Mouse (Mus musculus) forebrain, embryonic 10.5 days (tissue): ENCODE results near the gene Cryba2. TPM values are rescaled to one million over a fixed set of nuclear protein-coding genes. Genes with fewer than 3 reads are reported as not detected.

ENCODE experiments used
- DNase-seq: peaks from one replicate; pipeline ENCODE4 v3.0.0-alpha.2; 2017; ENCODE audit warnings: low spot score; ENCODE audit errors: extremely low spot score
- H3K27ac ChIP-seq: fragments of 300-500 bp; sonication (generic); 2 replicates; pipeline ENCODE4 v1.5.1; 2016; ENCODE audit warnings: mild to moderate bottlenecking
- H3K27me3 ChIP-seq: fragments of 300-500 bp; sonication (generic); 2 replicates; pipeline ENCODE4 v1.6.1; 2016; ENCODE audit warnings: mild to moderate bottlenecking; ENCODE audit not compliant: poor library complexity, severe bottlenecking
- H3K36me3 ChIP-seq: fragments of 300-500 bp; sonication (generic); replicated peaks from 2 replicates; pipeline ENCODE4 v1.6.1; 2016; ENCODE audit warnings: mild to moderate bottlenecking, moderate library complexity
- H3K4me1 ChIP-seq: fragments of 300-500 bp; sonication (generic); 2 replicates; pipeline ENCODE4 v1.6.1; 2016
- H3K4me3 ChIP-seq: fragments of 300-500 bp; sonication (generic); 2 replicates; pipeline ENCODE4 v1.5.1; 2016; ENCODE audit warnings: mild to moderate bottlenecking, moderate library complexity
- H3K9me3 ChIP-seq: fragments of 300-500 bp; sonication (generic); 2 replicates; pipeline ENCODE4 v1.6.1; 2016; ENCODE audit warnings: mild to moderate bottlenecking, moderate library complexity
- WGBS: fragments of 180-500 bp; shearing (Covaris S2); methylation state at CpG from one replicate; pipeline ENCODE4 v1.1.7; 2016; 5-methylcytosine and 5-hydroxymethylcytosine counted together
- polyA plus RNA-seq: library from polyadenylated mRNA; unstranded; fragments of >200 nt; fragmentation: Nextera tagmentation; extraction: Ambion mirVana; gene quantifications from 2 replicates; pipeline ENCODE4 v1.2.1, GENCODE M21; 2016

The Cryba2 gene
- polyA plus RNA-seq, 1 experiment from 2014 or later, result not detected

DNA sequence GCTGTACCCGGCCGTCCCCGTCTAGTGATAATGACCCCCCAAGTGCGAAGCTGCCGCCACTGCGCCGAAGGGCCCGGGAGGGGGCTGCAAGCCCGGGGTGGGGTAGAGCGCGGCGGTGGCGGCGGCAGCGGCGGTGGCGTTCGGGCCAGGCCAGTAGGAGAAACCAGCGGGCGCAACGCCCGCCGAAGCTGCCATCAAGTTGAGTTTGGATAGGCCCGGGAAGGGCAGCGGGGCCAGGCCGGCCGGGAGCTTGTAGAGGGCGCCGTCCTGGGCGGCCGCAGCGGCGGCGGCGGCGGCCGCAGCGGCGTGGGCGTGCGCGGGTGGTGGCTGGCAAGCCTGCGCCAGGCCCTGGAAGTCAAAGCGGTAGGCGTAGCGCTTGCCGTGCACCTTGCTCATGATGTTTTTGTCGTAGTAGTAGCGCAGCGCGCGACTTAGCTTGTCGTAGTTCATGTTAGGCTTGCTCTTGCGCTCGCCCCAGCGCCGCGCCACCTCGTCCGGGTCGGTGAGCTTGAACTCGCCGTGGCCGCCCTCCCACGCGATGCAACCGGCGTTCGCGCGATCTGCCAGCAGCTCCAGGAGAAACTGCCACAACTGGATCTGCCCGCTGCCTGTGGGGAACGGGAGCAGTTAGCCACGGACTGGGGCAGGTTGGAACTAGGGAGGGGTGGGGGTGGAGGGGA, 10.7 kb downstream of the Cryba2 start:
- Histone ChIP-seq H3K9me3 (no peaks in the 10 kb centered on the region), H3K27me3 (peaks cover 100% of the 10 kb centered on the region), H3K4me1 (peaks cover 37% of the 10 kb centered on the region), H3K4me3 (peak overlapping the region; percentile 45), H3K36me3 (no peaks in the 10 kb centered on the region), H3K27ac (no peak overlapping the region)
- under 1% methylated on average over 74 of the region's 74 CpGs for WGBS
- no peak for DNase-seq

DNA sequence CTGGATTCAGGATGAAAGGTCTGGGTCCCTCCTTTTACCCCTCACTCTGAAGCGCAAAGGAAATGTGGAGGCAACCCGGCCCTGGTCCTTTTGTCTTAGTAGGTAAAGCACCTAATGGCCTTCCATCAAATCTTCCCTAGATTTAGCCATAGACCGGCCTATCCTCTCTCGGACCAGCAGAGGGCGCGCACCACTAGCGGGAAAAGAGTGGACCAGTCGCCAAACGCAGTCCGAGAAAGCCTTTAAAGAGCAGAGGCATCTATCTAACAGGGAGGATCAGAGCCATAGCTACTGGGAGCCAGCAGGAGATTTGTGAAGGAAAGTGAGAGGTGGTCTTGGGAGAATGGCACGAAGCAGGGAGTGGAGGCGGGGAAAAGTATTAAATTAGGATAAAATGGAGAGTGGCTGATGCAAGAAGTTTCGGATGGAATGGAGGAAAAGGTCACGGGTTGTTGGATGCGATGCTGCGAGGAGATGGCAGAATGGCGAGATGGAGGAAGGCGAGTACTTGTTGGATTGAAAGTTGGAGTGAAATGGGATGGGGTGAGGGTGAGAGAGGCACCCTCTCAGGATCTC, 12.1 kb downstream of the Cryba2 start:
- H3K4me1 ChIP-seq, result peaks cover 36% of the 10 kb centered on the region
- 1% methylated on average over 18 of the region's 18 CpGs for WGBS
- H3K27ac ChIP-seq, result no peak overlapping the region
- no peaks in the 10 kb centered on the region for H3K36me3 ChIP-seq
- H3K9me3 ChIP-seq, result no peaks in the 10 kb centered on the region
- peaks cover 96% of the 10 kb centered on the region for H3K27me3 ChIP-seq
- DNase-seq, result peak; percentile 79
- H3K4me3 ChIP-seq, result no peak overlapping the region

GRCm38 (mm10) chr1:74877199-74877598, 15.7 kb downstream of the Cryba2 start:
- no peak for DNase-seq
- Histone ChIP-seq H3K27me3 (peaks cover 63% of the 10 kb centered on the region), H3K4me1 (peaks cover 11% of the 10 kb centered on the region), H3K27ac (no peak overlapping the region), H3K4me3 (no peak overlapping the region), H3K9me3 (no peaks in the 10 kb centered on the region), H3K36me3 (no peaks in the 10 kb centered on the region)
- WGBS, result 62% methylated on average over 3 of the region's 3 CpGs

DNA sequence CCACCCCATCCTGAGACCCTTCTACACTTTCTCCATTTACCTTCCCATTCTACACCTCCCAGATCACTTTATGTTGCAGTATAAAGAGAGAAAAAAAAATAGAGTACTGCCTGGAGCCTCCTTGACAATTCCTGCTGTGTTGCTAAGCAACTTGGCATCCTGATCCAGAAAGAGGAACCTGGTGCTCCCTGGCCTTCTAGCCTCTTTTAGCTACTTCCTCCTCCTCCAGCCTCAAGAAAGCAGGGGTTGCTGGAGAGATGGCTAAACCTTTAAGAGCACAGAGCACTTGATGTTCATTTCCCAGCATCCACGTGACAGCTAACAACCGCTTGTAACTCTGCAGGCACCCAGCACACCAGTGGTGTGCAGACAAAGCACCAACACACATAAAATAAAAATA, 20.7 kb downstream of the Cryba2 start:
- Histone ChIP-seq H3K27ac (no peak overlapping the region), H3K27me3 (peaks cover 19% of the 10 kb centered on the region), H3K4me3 (no peak overlapping the region), H3K9me3 (no peaks in the 10 kb centered on the region), H3K4me1 (no peaks in the 10 kb centered on the region), H3K36me3 (no peaks in the 10 kb centered on the region)
- no peak for DNase-seq
- 74% methylated on average over 2 of the region's 2 CpGs for WGBS

GRCm38 (mm10) chr1:74861783-74862182, 31.2 kb downstream of the Cryba2 start:
- no peaks in the 10 kb centered on the region for H3K36me3 ChIP-seq
- H3K4me1 ChIP-seq, result peaks cover 31% of the 10 kb centered on the region
- no peak overlapping the region for H3K4me3 ChIP-seq
- no peak for DNase-seq
- no peak overlapping the region for H3K27ac ChIP-seq
- H3K9me3 ChIP-seq, result no peaks in the 10 kb centered on the region
- peaks cover 44% of the 10 kb centered on the region for H3K27me3 ChIP-seq

DNA sequence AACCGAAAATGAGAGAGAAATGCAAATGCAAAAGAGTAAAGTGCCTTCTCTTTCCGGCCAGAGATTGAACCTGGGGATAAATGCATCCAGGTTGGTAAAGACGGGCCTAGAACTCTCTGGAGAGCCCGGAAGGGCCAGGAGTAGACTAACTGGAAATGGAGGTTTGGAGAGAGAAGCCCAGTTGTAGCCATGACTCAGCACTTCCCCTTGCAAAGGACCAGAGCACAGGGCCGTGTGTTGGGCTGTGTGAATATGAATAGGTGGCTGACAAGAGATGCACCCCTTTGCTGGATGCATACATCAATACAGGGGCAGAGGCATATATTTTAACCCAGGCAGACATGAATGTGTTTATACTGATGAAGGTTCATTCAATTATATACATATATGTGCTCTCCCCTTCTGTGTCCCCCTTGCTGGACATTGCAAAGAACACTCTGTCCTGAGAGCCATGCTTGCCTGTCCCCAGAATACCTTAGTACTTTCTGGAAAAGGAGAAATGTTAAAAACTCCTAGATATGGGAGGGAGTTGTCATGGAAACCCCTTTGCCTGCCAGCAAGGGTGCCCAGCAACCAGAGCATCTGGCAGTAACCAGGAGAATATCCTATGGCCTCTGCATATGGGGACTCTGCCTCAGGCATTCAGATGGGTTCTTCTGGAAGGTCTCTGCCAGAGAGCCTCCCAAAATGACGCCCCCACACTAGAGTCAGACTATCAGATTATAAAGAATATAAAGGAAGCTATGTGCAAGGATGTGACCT, 33.5 kb downstream of the Cryba2 start:
- no peaks in the 10 kb centered on the region for H3K36me3 ChIP-seq
- H3K9me3 ChIP-seq, result no peaks in the 10 kb centered on the region
- DNase-seq, result no peak
- 50% methylated on average over 6 of the region's 6 CpGs for WGBS
- peaks cover 68% of the 10 kb centered on the region for H3K27me3 ChIP-seq
- no peak overlapping the region for H3K27ac ChIP-seq
- H3K4me1 ChIP-seq, result peaks cover 55% of the 10 kb centered on the region
- H3K4me3 ChIP-seq, result peak overlapping the region; percentile 76; the same call in 1 of the 2 replicates

- no peak for DNase-seq
- 4% methylated on average over 16 of the region's 16 CpGs for WGBS
- Histone ChIP-seq H3K27me3 (peaks cover 74% of the 10 kb centered on the region), H3K36me3 (no peaks in the 10 kb centered on the region), H3K27ac (no peak overlapping the region), H3K4me3 (peak overlapping the region; percentile 76), H3K4me1 (peaks cover 61% of the 10 kb centered on the region), H3K9me3 (no peaks in the 10 kb centered on the region)
Observed at GRCm38 (mm10) chr1:74858805-74859204, 34.1 kb downstream of the Cryba2 start.

DNA sequence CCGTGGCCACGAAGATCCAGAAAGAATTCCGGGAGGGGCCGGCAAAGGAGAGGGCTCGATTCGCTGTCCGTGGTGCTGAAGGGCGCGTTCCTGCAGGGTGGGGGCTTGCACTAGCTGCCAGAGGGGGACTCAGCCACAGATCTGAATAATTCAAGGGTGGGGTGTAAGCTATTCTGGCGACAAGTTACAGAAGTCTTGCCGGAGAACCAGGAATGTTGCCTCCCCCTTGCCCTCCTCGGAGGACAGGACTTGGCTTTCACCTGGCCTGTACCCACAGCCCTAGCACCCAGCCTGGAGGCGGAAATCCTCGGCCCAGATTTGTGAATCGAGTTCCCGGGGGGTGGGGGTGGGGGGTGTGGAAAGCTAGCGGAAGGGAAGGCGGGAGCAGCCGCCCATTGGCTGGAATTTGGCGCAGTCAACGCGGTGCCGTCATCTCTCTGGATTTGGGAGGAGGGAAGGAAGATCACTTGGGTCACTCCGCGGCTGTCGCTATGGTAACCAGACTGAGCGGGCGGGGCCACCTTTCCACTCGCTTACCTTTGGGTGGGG, 34.7 kb downstream of the Cryba2 start:
- under 1% methylated on average over 29 of the region's 29 CpGs for WGBS
- peaks cover 63% of the 10 kb centered on the region for H3K4me1 ChIP-seq
- H3K36me3 ChIP-seq, result no peaks in the 10 kb centered on the region
- H3K27me3 ChIP-seq, result peaks cover 79% of the 10 kb centered on the region
- peak overlapping the region; percentile 3; the same call in 1 of the 2 replicates for H3K27ac ChIP-seq
- peak; percentile 84 for DNase-seq
- no peaks in the 10 kb centered on the region for H3K9me3 ChIP-seq
- peak overlapping the region; percentile 76 for H3K4me3 ChIP-seq

GRCm38 (mm10) chr1:74857677-74858076, 35.3 kb downstream of the Cryba2 start:
- Histone ChIP-seq H3K36me3 (no peaks in the 10 kb centered on the region), H3K4me1 (peaks cover 63% of the 10 kb centered on the region), H3K27me3 (peaks cover 85% of the 10 kb centered on the region), H3K9me3 (no peaks in the 10 kb centered on the region), H3K27ac (no peak overlapping the region), H3K4me3 (peak overlapping the region; percentile 76)
- WGBS, result 6% methylated on average over 4 of the region's 4 CpGs
- DNase-seq, result no peak

GRCm38 (mm10) chr1:74857201-74857600, 35.7 kb downstream of the Cryba2 start:
- Histone ChIP-seq H3K9me3 (no peaks in the 10 kb centered on the region), H3K4me1 (peaks cover 63% of the 10 kb centered on the region), H3K27ac (no peak overlapping the region), H3K36me3 (no peaks in the 10 kb centered on the region), H3K27me3 (peaks cover 90% of the 10 kb centered on the region), H3K4me3 (peak overlapping the region; percentile 76; the same call in 1 of the 2 replicates)
- DNase-seq, result no peak
- WGBS, result 3% methylated on average over 20 of the region's 20 CpGs

DNA sequence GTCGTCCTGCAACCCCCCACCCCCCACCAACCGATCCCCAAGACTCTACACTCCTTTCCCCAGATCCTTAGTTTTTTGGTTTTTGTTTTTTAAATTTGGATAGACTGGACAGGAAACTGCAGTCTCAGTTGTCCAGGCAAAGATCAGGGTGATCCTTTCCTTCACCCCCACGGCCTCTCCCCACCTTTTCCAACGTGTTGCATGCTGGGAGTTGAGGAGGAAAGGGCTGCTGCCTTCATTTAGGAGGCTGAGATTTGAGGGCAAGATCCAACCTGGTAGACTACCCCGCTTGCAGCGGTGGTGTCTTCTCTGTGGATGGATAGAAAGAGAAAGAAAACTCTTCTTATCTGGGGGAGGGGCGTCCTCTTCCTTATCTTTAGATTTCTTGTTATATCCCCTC, 36.2 kb downstream of the Cryba2 start:
- H3K36me3 ChIP-seq, result no peaks in the 10 kb centered on the region
- WGBS, result 0% methylated on average over 7 of the region's 7 CpGs
- H3K9me3 ChIP-seq, result no peaks in the 10 kb centered on the region
- no peak overlapping the region for H3K27ac ChIP-seq
- H3K4me3 ChIP-seq, result peak overlapping the region; percentile 76
- no peak for DNase-seq
- H3K4me1 ChIP-seq, result peaks cover 65% of the 10 kb centered on the region
- peaks cover 94% of the 10 kb centered on the region for H3K27me3 ChIP-seq

- Histone ChIP-seq H3K27me3 (peaks cover 98% of the 10 kb centered on the region), H3K27ac (0 out of 2 replicates have a peak overlapping the region, but pooled peaks have one; percentile 48), H3K4me3 (peak overlapping the region; percentile 76), H3K36me3 (no peaks in the 10 kb centered on the region), H3K4me1 (peaks cover 69% of the 10 kb centered on the region), H3K9me3 (no peaks in the 10 kb centered on the region)
- DNase-seq, result no peak
- WGBS, result 1% methylated on average over 11 of the region's 11 CpGs
Observed at GRCm38 (mm10) chr1:74856439-74856720, 36.6 kb downstream of the Cryba2 start.
